Mouse (Mus musculus) cortical plate, adult 2 months (tissue): ENCODE measurements around the gene Thap11.

ENCODE experiments used
- CTCF ChIP-seq: fragments of 200-500 bp; IDR thresholded peaks from 2 replicates; pipeline ENCODE4 v1.5.1; 2011; ENCODE audit warnings: mild to moderate bottlenecking, control low read depth, low read length; ENCODE audit not compliant: insufficient read depth; ENCODE audit errors: extremely low read depth
- POLR2A ChIP-seq: fragments of 200-500 bp; IDR thresholded peaks from 2 replicates; pipeline ENCODE4 v1.6.1; 2011; ENCODE audit warnings: mild to moderate bottlenecking, low read length, control low read depth; ENCODE audit not compliant: insufficient read depth; ENCODE audit errors: extremely low read depth

- TF ChIP-seq CTCF (0 out of 2 replicates have a peak, but pooled peaks have one; percentile 2), POLR2A (no peak)
Observed at GRCm38 (mm10) chr8:105866364-105867029, 11.6 kb downstream of the Thap11 start.
